Mouse (Mus musculus): ENCODE measurements around the gene Tmem145. TPM values are rescaled to one million over a fixed set of nuclear protein-coding genes. Genes with fewer than 3 reads are reported as not detected.
A peak's percentile ranks its signal among the peaks of the same experiment; 100 is the strongest.

Tmem145 gene
- polyA plus RNA-seq, 1 experiment = 226 TPM

- Histone ChIP-seq H3K4me1 (ENCODE audit: control insufficient read depth, insufficient read depth, low read length) (peaks cover 3% of the 10 kb centered on the region; the same call in 1 of the 2 replicates), H3K27me3 (ENCODE audit: control insufficient read depth, insufficient read depth, low read length) (no peaks in the 10 kb centered on the region), H3K27ac (ENCODE audit: insufficient read depth, low read length) (no peak within 1 kb of the TSS), H3K4me3 (replicated peaks; ENCODE audit: insufficient read depth, low read depth, low read length) (no peak within 1 kb of the TSS)
- no peak for DNase-seq
- no peak for TF ChIP-seq CTCF (IDR thresholded peaks at IDR 0.05; ENCODE audit: borderline replicate concordance, insufficient read depth, low read depth, low read length)
- no peak for TF ChIP-seq POLR2A (IDR thresholded peaks at IDR 0.05; ENCODE audit: borderline replicate concordance, insufficient read depth, low read length)
- 65% methylated on average over 19 of the region's 19 CpGs for WGBS
Observed at GRCm38 (mm10) chr7:25301063-25301462, 4.8 kb upstream of the Tmem145 start, which contains the start of gene Prr19. Gene Prr19 (plus strand): TSS chr7:25301411.

GRCm38 (mm10) chr7:25303003-25303684, 2.8 kb upstream of the Tmem145 start:
- WGBS = 69% methylated on average over 9 of the region's 9 CpGs
- Histone ChIP-seq H3K4me1 (ENCODE audit: control insufficient read depth, insufficient read depth, low read length) (peaks cover 12% of the 10 kb centered on the region), H3K27me3 (ENCODE audit: control insufficient read depth, insufficient read depth, low read length) (no peaks in the 10 kb centered on the region), H3K4me3 (replicated peaks; ENCODE audit: insufficient read depth, low read depth, low read length) (no peak overlapping the region), H3K27ac (ENCODE audit: insufficient read depth, low read length) (no peak overlapping the region)
- DNase-seq = no peak
- no peak for TF ChIP-seq POLR2A (IDR thresholded peaks at IDR 0.05; ENCODE audit: borderline replicate concordance, insufficient read depth, low read length)
- no peak for TF ChIP-seq CTCF (IDR thresholded peaks at IDR 0.05; ENCODE audit: borderline replicate concordance, insufficient read depth, low read depth, low read length)

GRCm38 (mm10) chr7:25303685-25304006, 2.3 kb upstream of the Tmem145 start:
- no peaks in the 10 kb centered on the region for H3K27me3 ChIP-seq (ENCODE audit: control insufficient read depth, insufficient read depth, low read length)
- TF ChIP-seq CTCF (IDR thresholded peaks at IDR 0.05; ENCODE audit: borderline replicate concordance, insufficient read depth, low read depth, low read length) = no peak
- no peak for TF ChIP-seq POLR2A (IDR thresholded peaks at IDR 0.05; ENCODE audit: borderline replicate concordance, insufficient read depth, low read length)
- H3K4me3 ChIP-seq (replicated peaks; ENCODE audit: insufficient read depth, low read depth, low read length) = no peak overlapping the region
- peaks cover 14% of the 10 kb centered on the region for H3K4me1 ChIP-seq (ENCODE audit: control insufficient read depth, insufficient read depth, low read length)
- 69% methylated on average over 3 of the region's 3 CpGs for WGBS
- H3K27ac ChIP-seq (ENCODE audit: insufficient read depth, low read length) = no peak overlapping the region
- DNase-seq = no peak

DNA sequence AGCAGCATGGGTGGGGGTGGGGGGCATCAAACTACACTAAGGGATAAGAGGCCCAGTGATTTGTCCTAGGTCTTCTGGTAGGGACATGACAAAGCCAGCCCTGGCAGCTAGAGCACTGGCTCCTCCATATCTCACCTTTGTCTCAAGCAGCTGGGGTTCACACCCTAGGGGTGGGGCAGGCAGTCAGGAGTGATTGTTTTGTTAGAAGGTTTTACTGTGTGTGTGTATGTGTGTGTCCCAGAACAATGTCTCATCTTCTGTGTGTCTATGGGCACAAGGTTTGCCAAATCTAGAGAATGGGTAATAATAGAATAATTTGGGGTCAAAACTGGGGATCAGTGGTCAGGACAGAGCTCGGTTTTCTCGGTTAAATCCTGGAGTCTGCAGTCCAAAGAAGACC, 425 bp upstream of the Tmem145 start:
- TF ChIP-seq POLR2A (IDR thresholded peaks at IDR 0.05; ENCODE audit: borderline replicate concordance, insufficient read depth, low read length) (no peak), CTCF (IDR thresholded peaks at IDR 0.05; ENCODE audit: borderline replicate concordance, insufficient read depth, low read depth, low read length) (no peak)
- WGBS = 1% methylated on average over 2 of the region's 2 CpGs
- DNase-seq = no peak
- Histone ChIP-seq H3K27me3 (ENCODE audit: control insufficient read depth, insufficient read depth, low read length) (no peaks in the 10 kb centered on the region), H3K27ac (ENCODE audit: insufficient read depth, low read length) (peak overlapping the region; percentile 82; the same call in 1 of the 2 replicates), H3K4me3 (replicated peaks; ENCODE audit: insufficient read depth, low read depth, low read length) (peak overlapping the region; percentile 89), H3K4me1 (ENCODE audit: control insufficient read depth, insufficient read depth, low read length) (peaks cover 18% of the 10 kb centered on the region)

DNA sequence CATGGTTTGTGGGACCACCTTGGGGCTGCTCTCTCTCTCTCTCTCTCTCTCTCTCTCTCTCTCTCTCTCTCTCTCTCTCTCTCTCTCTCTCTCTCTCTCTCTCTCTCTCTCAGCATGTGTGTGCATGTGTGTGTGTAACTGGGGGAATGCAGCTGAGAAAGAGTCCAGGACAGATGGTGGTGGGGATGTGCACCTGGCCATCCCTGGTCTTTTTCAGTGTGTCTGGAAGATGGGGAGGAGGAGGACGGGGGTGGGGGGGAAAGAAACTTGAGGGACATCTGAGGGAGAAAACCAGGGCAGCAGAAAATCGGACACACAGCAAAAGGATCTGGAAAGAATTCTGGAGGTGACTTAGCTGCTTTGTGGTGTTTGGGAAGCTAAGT, 699 bp downstream of the Tmem145 start:
- Histone ChIP-seq H3K27ac (ENCODE audit: insufficient read depth, low read length) (peak overlapping the region; percentile 82; the same call in 1 of the 2 replicates), H3K4me3 (replicated peaks; ENCODE audit: insufficient read depth, low read depth, low read length) (peak overlapping the region; percentile 89), H3K27me3 (ENCODE audit: control insufficient read depth, insufficient read depth, low read length) (no peaks in the 10 kb centered on the region), H3K4me1 (ENCODE audit: control insufficient read depth, insufficient read depth, low read length) (peaks cover 18% of the 10 kb centered on the region)
- no peak for DNase-seq
- TF ChIP-seq CTCF (IDR thresholded peaks at IDR 0.05; ENCODE audit: borderline replicate concordance, insufficient read depth, low read depth, low read length) (no peak), POLR2A (IDR thresholded peaks at IDR 0.05; ENCODE audit: borderline replicate concordance, insufficient read depth, low read length) (no peak)
- WGBS = 1% methylated on average over 2 of the region's 2 CpGs

GRCm38 (mm10) chr7:25308702-25309318, 2.9 kb downstream of the Tmem145 start:
- peaks cover 20% of the 10 kb centered on the region for H3K4me1 ChIP-seq (ENCODE audit: control insufficient read depth, insufficient read depth, low read length)
- H3K27me3 ChIP-seq (ENCODE audit: control insufficient read depth, insufficient read depth, low read length) = no peaks in the 10 kb centered on the region
- no peak for DNase-seq
- H3K4me3 ChIP-seq (replicated peaks; ENCODE audit: insufficient read depth, low read depth, low read length) = no peak overlapping the region
- WGBS = 43% methylated on average over 17 of the region's 17 CpGs
- no peak overlapping the region for H3K27ac ChIP-seq (ENCODE audit: insufficient read depth, low read length)
- TF ChIP-seq CTCF (IDR thresholded peaks at IDR 0.05; ENCODE audit: borderline replicate concordance, insufficient read depth, low read depth, low read length) (no peak), POLR2A (IDR thresholded peaks at IDR 0.05; ENCODE audit: borderline replicate concordance, insufficient read depth, low read length) (no peak)

- Histone ChIP-seq H3K27me3 (ENCODE audit: control insufficient read depth, insufficient read depth, low read length) (no peaks in the 10 kb centered on the region), H3K4me1 (ENCODE audit: control insufficient read depth, insufficient read depth, low read length) (peaks cover 20% of the 10 kb centered on the region), H3K4me3 (replicated peaks; ENCODE audit: insufficient read depth, low read depth, low read length) (no peak overlapping the region), H3K27ac (ENCODE audit: insufficient read depth, low read length) (no peak overlapping the region)
- 91% methylated on average over 9 of the region's 9 CpGs for WGBS
- no peak for DNase-seq
- no peak for TF ChIP-seq CTCF (IDR thresholded peaks at IDR 0.05; ENCODE audit: borderline replicate concordance, insufficient read depth, low read depth, low read length)
- no peak for TF ChIP-seq POLR2A (IDR thresholded peaks at IDR 0.05; ENCODE audit: borderline replicate concordance, insufficient read depth, low read length)
Observed at GRCm38 (mm10) chr7:25309425-25309824, 3.5 kb downstream of the Tmem145 start.

DNA sequence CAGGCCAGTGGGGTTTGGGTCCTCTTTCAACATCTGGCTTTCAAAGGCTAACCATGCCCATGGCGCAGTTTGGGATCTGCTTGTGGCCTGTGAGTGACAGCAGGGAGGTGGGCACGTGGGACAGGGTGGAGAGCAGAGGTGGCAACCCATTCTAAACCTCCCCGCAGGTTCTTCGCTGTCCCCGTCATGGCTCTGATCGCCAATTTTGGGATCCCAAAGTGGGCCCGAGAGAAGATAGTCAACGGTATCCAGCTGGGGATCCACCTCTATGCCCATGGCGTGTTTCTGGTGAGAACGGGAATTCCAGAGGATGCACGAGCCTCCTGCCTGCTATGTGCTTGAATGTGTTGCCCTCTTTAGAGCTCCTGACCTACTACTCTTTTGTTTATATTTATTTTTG, 5.3 kb downstream of the Tmem145 start:
- DNase-seq = no peak
- TF ChIP-seq POLR2A (IDR thresholded peaks at IDR 0.05; ENCODE audit: borderline replicate concordance, insufficient read depth, low read length) (no peak), CTCF (IDR thresholded peaks at IDR 0.05; ENCODE audit: borderline replicate concordance, insufficient read depth, low read depth, low read length) (no peak)
- Histone ChIP-seq H3K4me3 (replicated peaks; ENCODE audit: insufficient read depth, low read depth, low read length) (no peak overlapping the region), H3K27ac (ENCODE audit: insufficient read depth, low read length) (no peak overlapping the region), H3K4me1 (ENCODE audit: control insufficient read depth, insufficient read depth, low read length) (peaks cover 17% of the 10 kb centered on the region), H3K27me3 (ENCODE audit: control insufficient read depth, insufficient read depth, low read length) (no peaks in the 10 kb centered on the region)
- WGBS = 83% methylated on average over 11 of the region's 11 CpGs

Data from cerebellum, adult 2 months (tissue).